Mouse (Mus musculus): Measurements from ENCODE around the gene Ubash3a.
"Not testable (repeated sequence)": the region's sequence is repeated elsewhere in the genome, so short reads cannot be mapped to it uniquely, and the experiment has no call there.

The Ubash3a gene

GRCm38 (mm10) chr17:31261352-31261751, 53.7 kb downstream of the Ubash3a start:
- no peak for DNase-seq (ENCODE audit: low spot score)

GRCm38 (mm10) chr17:31262715-31263114, 55.0 kb downstream of the Ubash3a start:
- no peak for DNase-seq (ENCODE audit: low spot score)

- DNase-seq (ENCODE audit: low spot score): no peak
Measured at GRCm38 (mm10) chr17:31263770-31264169, 56.1 kb downstream of the Ubash3a start.

- no peak for DNase-seq (ENCODE audit: low spot score)
Measured at GRCm38 (mm10) chr17:31264372-31264771, 56.7 kb downstream of the Ubash3a start.

- DNase-seq (ENCODE audit: low spot score): no peak
Measured at GRCm38 (mm10) chr17:31265171-31265572, 57.5 kb downstream of the Ubash3a start.

- DNase-seq (ENCODE audit: low spot score): no peak
Measured at GRCm38 (mm10) chr17:31265831-31266230, 58.2 kb downstream of the Ubash3a start.

GRCm38 (mm10) chr17:31266321-31266950, 58.8 kb downstream of the Ubash3a start:
- DNase-seq (ENCODE audit: low spot score): no peak

GRCm38 (mm10) chr17:31267138-31267537, 59.5 kb downstream of the Ubash3a start:
- no peak for DNase-seq (ENCODE audit: low spot score)

GRCm38 (mm10) chr17:31267603-31268002, 59.9 kb downstream of the Ubash3a start:
- DNase-seq (ENCODE audit: low spot score): no peak

- DNase-seq (ENCODE audit: low spot score): no peak
Measured at GRCm38 (mm10) chr17:31268016-31268415, 60.3 kb downstream of the Ubash3a start.

- DNase-seq (ENCODE audit: low spot score): no peak
Measured at GRCm38 (mm10) chr17:31269761-31270160, 62.1 kb downstream of the Ubash3a start.

GRCm38 (mm10) chr17:31270246-31270645, 62.6 kb downstream of the Ubash3a start:
- no peak for DNase-seq (ENCODE audit: low spot score)

- not testable (repeated sequence) for DNase-seq (ENCODE audit: low spot score)
Measured at GRCm38 (mm10) chr17:31270736-31271135, 63.1 kb downstream of the Ubash3a start.

GRCm38 (mm10) chr17:31271136-31271851, 63.6 kb downstream of the Ubash3a start:
- no peak for DNase-seq (ENCODE audit: low spot score)

- no peak for DNase-seq (ENCODE audit: low spot score)
Measured at GRCm38 (mm10) chr17:31272416-31273165, 64.9 kb downstream of the Ubash3a start.

- no peak for DNase-seq (ENCODE audit: low spot score)
Measured at GRCm38 (mm10) chr17:31273631-31274030, 66.0 kb downstream of the Ubash3a start.

GRCm38 (mm10) chr17:31275181-31275580, 67.5 kb downstream of the Ubash3a start:
- no peak for DNase-seq (ENCODE audit: low spot score)

- no peak for DNase-seq (ENCODE audit: low spot score)
Measured at GRCm38 (mm10) chr17:31276207-31276921, 68.7 kb downstream of the Ubash3a start.

GRCm38 (mm10) chr17:31276922-31277918, 69.5 kb downstream of the Ubash3a start, which contains the start of gene Rsph1:
Rsph1 (minus strand) TSS chr17:31277383.
- peak; percentile 37 for DNase-seq (ENCODE audit: low spot score)

GRCm38 (mm10) chr17:31277931-31278330, 70.3 kb downstream of the Ubash3a start:
- no peak for DNase-seq (ENCODE audit: low spot score)

GRCm38 (mm10) chr17:31279541-31279940, 71.9 kb downstream of the Ubash3a start:
- no peak for DNase-seq (ENCODE audit: low spot score)

Measured in c-Kit-positive CD71-positive TER-119-positive erythroid progenitor cells, embryonic 14.5 days (primary cell).